Comparison of ENCODE assay signal across 8 mouse cellular contexts in the genomic region with DNA sequence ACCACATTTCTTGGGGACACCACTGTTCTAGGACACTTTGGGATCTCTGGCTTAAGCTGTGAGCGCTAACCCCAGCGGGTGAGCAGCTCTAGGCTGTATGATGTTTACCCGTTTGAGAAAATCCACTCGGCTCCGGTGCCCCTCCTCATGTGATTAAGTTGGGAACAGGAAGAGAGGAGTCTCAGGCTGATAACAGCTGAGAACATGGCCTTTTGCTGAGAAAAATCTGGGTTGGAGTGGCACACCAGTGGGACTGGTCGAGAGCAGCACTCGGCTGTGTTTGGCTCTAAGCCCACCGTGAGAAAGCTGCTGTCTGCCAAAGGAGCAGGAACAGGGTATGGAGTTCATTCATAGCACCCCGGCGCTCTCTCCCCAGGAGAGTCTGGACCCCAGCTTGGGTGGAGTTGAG. TPM values are rescaled to one million over a fixed set of nuclear protein-coding genes. Genes with fewer than 3 reads are reported as not detected.
A peak's percentile ranks its signal among the peaks of the same experiment; 100 is the strongest.
DNase-seq lines count a peak whose midpoint lies in the region; ATAC-seq and TF ChIP-seq lines count a peak whose summit lies in the region.

No protein-coding gene starts in this region.

- TF ChIP-seq CTCF in MEL (IDR thresholded peaks at IDR 0.05 in 2 of 3, conservative IDR thresholded peaks at IDR 0.05 in 1 of 3; ENCODE audit: control insufficient read depth in 1 of 3, insufficient read depth in 1 of 3, low read depth in 2 of 3, low read length in 3 of 3, poor library complexity in 1 of 3, severe bottlenecking in 1 of 3): no peak
- TF ChIP-seq CTCF in olfactory bulb, adult 2 months (IDR thresholded peaks at IDR 0.05; ENCODE audit: insufficient read depth, low read depth, low read length): no peak

- peaks cover 3 to 38% of the 10 kb centered on the region in 2 experiments for H3K4me1 ChIP-seq in MEL (ENCODE audit: control insufficient read depth in 1 of 2, insufficient read depth in 2 of 2, low read length in 2 of 2)
- peaks cover 48% of the 10 kb centered on the region for H3K4me1 ChIP-seq in forebrain, embryonic 15.5 days
- peaks cover 24% of the 10 kb centered on the region for H3K4me1 ChIP-seq in limb, embryonic 13.5 days
- H3K4me1 ChIP-seq in olfactory bulb, adult 2 months (ENCODE audit: control insufficient read depth, insufficient read depth, low read length): peaks cover 44% of the 10 kb centered on the region

- H3K4me3 ChIP-seq in MEL (ENCODE audit: control insufficient read depth in 1 of 2, insufficient read depth in 1 of 2, low read depth in 2 of 2, low read length in 2 of 2): peak overlapping the region; percentile 86 to 99; a peak in 3 of 4 replicates
- peak overlapping the region; percentile 99 for H3K4me3 ChIP-seq in forebrain, embryonic 15.5 days
- H3K4me3 ChIP-seq in limb, embryonic 13.5 days: peak overlapping the region; percentile 90
- peak overlapping the region; percentile 8 for H3K4me3 ChIP-seq in olfactory bulb, adult 2 months (ENCODE audit: insufficient read depth, low read depth, low read length)

- H3K27ac ChIP-seq in MEL (ENCODE audit: control insufficient read depth, low read depth, low read length): peak overlapping the region; percentile 17; the same call in 1 of the 2 replicates
- no peak overlapping the region for H3K27ac ChIP-seq in forebrain, embryonic 15.5 days (replicated peaks)
- no peak overlapping the region for H3K27ac ChIP-seq in limb, embryonic 13.5 days
- no peak overlapping the region for H3K27ac ChIP-seq in olfactory bulb, adult 2 months (ENCODE audit: insufficient read depth, low read depth, low read length)

- H3K9ac ChIP-seq in MEL (ENCODE audit: control insufficient read depth, low read depth, low read length, poor library complexity, severe bottlenecking): peak overlapping the region; percentile 96
- peak overlapping the region; percentile 87 for H3K9ac ChIP-seq in forebrain, embryonic 15.5 days (replicated peaks)
- H3K9ac ChIP-seq in limb, embryonic 13.5 days: peak overlapping the region; percentile 26

- no peaks in the 10 kb centered on the region for H3K9me3 ChIP-seq in MEL (replicated peaks; ENCODE audit: insufficient read depth, low read length)
- H3K9me3 ChIP-seq in forebrain, embryonic 15.5 days: no peaks in the 10 kb centered on the region
- H3K9me3 ChIP-seq in limb, embryonic 13.5 days: no peaks in the 10 kb centered on the region

- WGBS in forebrain, embryonic 15.5 days: 11% methylated on average over 10 of the region's 10 CpGs
- WGBS in limb, embryonic 13.5 days: 15% methylated on average over 10 of the region's 10 CpGs
- 3% methylated on average over 10 of the region's 10 CpGs for WGBS in olfactory bulb, adult 2 months

- no peak for TF ChIP-seq RAD21 in MEL (IDR thresholded peaks at IDR 0.05; ENCODE audit: low read depth, low read length)

- no peaks in the 10 kb centered on the region; a peak in 1 of 4 replicates for H3K27me3 ChIP-seq in MEL (ENCODE audit: control insufficient read depth in 1 of 2, insufficient read depth in 2 of 2, low read length in 2 of 2)
- H3K27me3 ChIP-seq in forebrain, embryonic 15.5 days: peaks cover 17% of the 10 kb centered on the region
- H3K27me3 ChIP-seq in limb, embryonic 13.5 days: peaks cover 51% of the 10 kb centered on the region

- H3K79me2 ChIP-seq in MEL (ENCODE audit: control insufficient read depth, insufficient read depth, low read length, poor library complexity): peaks cover 50% of the 10 kb centered on the region

- peak; percentile 66 for DNase-seq in cerebellum, adult 11-12 months
- DNase-seq in MEL (ENCODE audit: low read depth, low spot score): peak; percentile 51
- no peak for DNase-seq in ovary, adult 18-20 months (ENCODE audit: low spot score)

- TF ChIP-seq POLR2A in MEL (IDR thresholded peaks at IDR 0.05; ENCODE audit: control insufficient read depth in 1 of 2, insufficient read depth in 1 of 2, low read depth in 1 of 2, low read length in 2 of 2, poor library complexity in 1 of 2): no peak
- TF ChIP-seq POLR2A in olfactory bulb, adult 2 months (IDR thresholded peaks at IDR 0.05; ENCODE audit: insufficient read depth, low read depth, low read length): no peak

- no peak for ATAC-seq in cerebellum, adult (ENCODE audit: insufficient number of reproducible peaks, low FRiP score, low TSS enrichment)
- ATAC-seq in forebrain, embryonic 15.5 days (replicated peaks): no peak
- no peak for ATAC-seq in limb, embryonic 13.5 days (ENCODE audit: low FRiP score, low read depth)
- no peak for ATAC-seq in CD4-positive, CD25-positive, alpha-beta regulatory T cell, adult 4 months

- peaks cover 0 to 24% of the 10 kb centered on the region in 2 experiments; a peak in 2 of 4 replicates for H3K36me3 ChIP-seq in MEL (ENCODE audit: control insufficient read depth in 1 of 2, insufficient read depth in 2 of 2, low read length in 2 of 2)
- H3K36me3 ChIP-seq in forebrain, embryonic 15.5 days: no peaks in the 10 kb centered on the region
- no peaks in the 10 kb centered on the region for H3K36me3 ChIP-seq in limb, embryonic 13.5 days

- TF ChIP-seq EP300 in MEL (IDR thresholded peaks at IDR 0.05; ENCODE audit: low read depth in 1 of 2, low read length in 2 of 2): no peak

- H3K4me2 ChIP-seq in forebrain, embryonic 15.5 days (replicated peaks): peak overlapping the region; percentile 99
- peak overlapping the region; percentile 99 for H3K4me2 ChIP-seq in limb, embryonic 13.5 days (replicated peaks)

TF ChIP-seq in MEL, 35 proteins besides CTCF, POLR2A, EP300 and RAD21 (continues in another document):
- TF ChIP-seq POLR2AphosphoS5 (IDR thresholded peaks at IDR 0.05; ENCODE audit: borderline replicate concordance, low read depth, low read length) (no peak), ELF1 (IDR thresholded peaks at IDR 0.05; ENCODE audit: low read depth, low read length) (0 out of 2 replicates have a peak, but pooled peaks have one; percentile 15), RCOR1 (IDR thresholded peaks at IDR 0.05; ENCODE audit: low read depth, low read length) (0 out of 2 replicates have a peak, but pooled peaks have one; percentile 8), MAX (IDR thresholded peaks at IDR 0.05; ENCODE audit: low read length) (no peak), GABPA (IDR thresholded peaks at IDR 0.05; ENCODE audit: low read depth, low read length) (no peak), MEF2A (IDR thresholded peaks at IDR 0.05; ENCODE audit: extremely low read depth, insufficient replicate concordance, low read depth, low read length, poor library complexity, severe bottlenecking) (no peak), SMC3 (IDR thresholded peaks at IDR 0.05; ENCODE audit: low read depth, low read length) (no peak), USF2 (IDR thresholded peaks at IDR 0.05; ENCODE audit: borderline replicate concordance in 1 of 2, insufficient read depth in 1 of 2, low read depth in 1 of 2, low read length in 2 of 2) (no peak), CHD1 (IDR thresholded peaks at IDR 0.05; ENCODE audit: low read depth, low read length) (no peak), NELFE (IDR thresholded peaks at IDR 0.05; ENCODE audit: low read depth, low read length) (no peak), GATA1 (IDR thresholded peaks at IDR 0.05; ENCODE audit: low read depth, low read length) (peak; percentile 35; the same call in 1 of the 2 replicates), KAT2A (conservative IDR thresholded peaks at IDR 0.05; ENCODE audit: low read depth, low read length) (no peak), MXI1 (IDR thresholded peaks at IDR 0.05; ENCODE audit: low read depth, low read length) (peak; percentile 27; the same call in 1 of the 2 replicates), ZKSCAN1 (IDR thresholded peaks at IDR 0.05; ENCODE audit: low read depth, low read length) (no peak), ETS1 (IDR thresholded peaks at IDR 0.05; ENCODE audit: low read depth, low read length) (0 out of 2 replicates have a peak, but pooled peaks have one; percentile 36), ZC3H11A (IDR thresholded peaks at IDR 0.05; ENCODE audit: low read depth, low read length) (no peak), ZMIZ1 (IDR thresholded peaks at IDR 0.05; ENCODE audit: low read depth, low read length) (no peak), MAZ (IDR thresholded peaks at IDR 0.05; ENCODE audit: low read depth, low read length) (no peak), TAL1 (IDR thresholded peaks at IDR 0.05; ENCODE audit: low read length) (no peak)

RNA-seq across cellular contexts. Expression of a gene that starts 3.2 kb away (rescaled TPM):
- total RNA-seq in MEL (2012; rRNA removed): 8.0 and 9.5 TPM in 2 replicates
- polyA plus RNA-seq in MEL (2012; ENCODE audit: insufficient read depth in 1 of 2, insufficient read length in 2 of 2, low read depth in 1 of 2, low replicate concordance in 2 of 2, missing spikeins in 1 of 2): 10 to 100 TPM in 1 of 2 experiments, not detected in 1; 24.7 TPM
- 6.7 TPM in 2 replicates for polyA plus RNA-seq in forebrain, embryonic 15.5 days (2015; fragmentation: Nextera tagmentation; extraction: Ambion mirVana)
- 3.7 and 3.8 TPM in 2 replicates for polyA plus RNA-seq in limb, embryonic 13.5 days (2015; fragmentation: Nextera tagmentation; extraction: Ambion mirVana)
- not detected in 2 replicates for polyA plus RNA-seq in olfactory bulb, adult 2 months (2012; ENCODE audit: insufficient read depth, insufficient read length, low replicate concordance, missing spikeins)
- polyA plus RNA-seq in CD4-positive, CD25-positive, alpha-beta regulatory T cell, adult 4 months (2017; shearing (Covaris generic)): 1 to 10 TPM; 2.5 to 3.8 TPM

RNA-seq across cellular contexts. Expression of a gene that starts 23.0 kb away (rescaled TPM):
- 2.1 and 2.2 TPM in 2 replicates for total RNA-seq in MEL (2012; rRNA removed)
- polyA plus RNA-seq in MEL (2012; ENCODE audit: insufficient read depth in 1 of 2, insufficient read length in 2 of 2, low read depth in 1 of 2, low replicate concordance in 2 of 2, missing spikeins in 1 of 2): 1 to 10 TPM in 1 of 2 experiments, not detected in 1; 5.0 TPM
- polyA plus RNA-seq in forebrain, embryonic 15.5 days (2015; fragmentation: Nextera tagmentation; extraction: Ambion mirVana): 6.0 and 6.6 TPM in 2 replicates
- 51.2 and 51.9 TPM in 2 replicates for polyA plus RNA-seq in limb, embryonic 13.5 days (2015; fragmentation: Nextera tagmentation; extraction: Ambion mirVana)
- not detected in 2 replicates for polyA plus RNA-seq in olfactory bulb, adult 2 months (2012; ENCODE audit: insufficient read depth, insufficient read length, low replicate concordance, missing spikeins)
- polyA plus RNA-seq in CD4-positive, CD25-positive, alpha-beta regulatory T cell, adult 4 months (2017; shearing (Covaris generic)): 1 to 10 TPM in 1 of 2 experiments, under 1 TPM in 1; 0.96 to 1.5 TPM

RNA-seq across cellular contexts. Expression of a gene that starts 41.6 kb away (rescaled TPM):
- total RNA-seq in MEL (2012; rRNA removed): 17.1 and 21.2 TPM in 2 replicates
- 10 to 100 TPM in 1 of 2 experiments, not detected in 1; 33.4 TPM for polyA plus RNA-seq in MEL (2012; ENCODE audit: insufficient read depth in 1 of 2, insufficient read length in 2 of 2, low read depth in 1 of 2, low replicate concordance in 2 of 2, missing spikeins in 1 of 2)
- 54.2 and 62.1 TPM in 2 replicates for polyA plus RNA-seq in forebrain, embryonic 15.5 days (2015; fragmentation: Nextera tagmentation; extraction: Ambion mirVana)
- polyA plus RNA-seq in limb, embryonic 13.5 days (2015; fragmentation: Nextera tagmentation; extraction: Ambion mirVana): 82.6 and 95.3 TPM in 2 replicates
- 83.0 TPM in 1 of 2 replicates, not detected in the other for polyA plus RNA-seq in olfactory bulb, adult 2 months (2012; ENCODE audit: insufficient read depth, insufficient read length, low replicate concordance, missing spikeins)
- 10 to 100 TPM; 45.7 to 58.8 TPM for polyA plus RNA-seq in CD4-positive, CD25-positive, alpha-beta regulatory T cell, adult 4 months (2017; shearing (Covaris generic))

Comparison
In these comparisons a context has a peak if more than half of its experiments do, and no peak if none do; other contexts are left out.
1. H3K4me3 ChIP-seq: peak in every context shown above with its lines; median percentile 99 in forebrain, embryonic 15.5 days; 92 in MEL; 90 in limb, embryonic 13.5 days; 8 in olfactory bulb, adult 2 months.
2. H3K9ac ChIP-seq: peak in every context shown above with its lines; median percentile 96 in MEL; 87 in forebrain, embryonic 15.5 days; 26 in limb, embryonic 13.5 days.